Mouse (Mus musculus) cerebellum, postnatal 36 days (tissue): ENCODE results near the gene Clhc1.
"Not testable (repeated sequence)": the region's sequence is repeated elsewhere in the genome, so short reads cannot be mapped to it uniquely, and the experiment has no call there.

ENCODE experiments used
- DNase-seq, 2 experiments: peaks; one replicate each; pipeline ENCODE4 v3.0.0; 2021 to 2022; ENCODE audit warnings: mixed read lengths in 2 of 2

The Clhc1 gene

GRCm38 (mm10) chr11:29547752-29548503 is at the start of gene Clhc1, which contains the start of gene Rps27a:
TSS of gene Clhc1 (plus strand) at chr11:29547950.
TSS of gene Rps27a (minus strand) at chr11:29548109.
- DNase-seq = peak; percentile 94 to 95

GRCm38 (mm10) chr11:29503948-29504893 is 43.5 kb upstream of the Clhc1 start:
- no peak for DNase-seq

GRCm38 (mm10) chr11:29504899-29505625 is 42.7 kb upstream of the Clhc1 start:
- no peak for DNase-seq

- no peak for DNase-seq
These were observed 38.3 kb upstream of the Clhc1 start for GRCm38 (mm10) chr11:29509421-29509820.

GRCm38 (mm10) chr11:29512818-29513535 is 34.8 kb upstream of the Clhc1 start:
- no peak for DNase-seq

GRCm38 (mm10) chr11:29514325-29514681 is 33.4 kb upstream of the Clhc1 start:
- no peak for DNase-seq

- DNase-seq = peak; percentile 79 to 86
These were observed 32.9 kb upstream of the Clhc1 start, which contains the start of gene Prorsd1 for GRCm38 (mm10) chr11:29514682-29515412. TSS of gene Prorsd1 (minus strand) at chr11:29515033.

- DNase-seq = peak; percentile 81 to 82
These were observed 21.6 kb upstream of the Clhc1 start, which contains the start of gene Mtif2 for GRCm38 (mm10) chr11:29525988-29526794. TSS of gene Mtif2 (plus strand) at chr11:29526408.

- no peak for DNase-seq
These were observed 9.5 kb upstream of the Clhc1 start for GRCm38 (mm10) chr11:29538201-29538600.

- DNase-seq = no peak
These were observed 3.4 kb upstream of the Clhc1 start for GRCm38 (mm10) chr11:29544225-29544945.

- DNase-seq = not testable (repeated sequence)
These were observed 2.5 kb upstream of the Clhc1 start for GRCm38 (mm10) chr11:29545150-29545752.

- DNase-seq = not testable (repeated sequence)
These were observed 1.5 kb upstream of the Clhc1 start for GRCm38 (mm10) chr11:29546297-29546696.

GRCm38 (mm10) chr11:29546762-29547161 is 988 bp upstream of the Clhc1 start:
- no peak for DNase-seq

GRCm38 (mm10) chr11:29547249-29547751 is 450 bp upstream of the Clhc1 start:
- DNase-seq = no peak

GRCm38 (mm10) chr11:29548504-29549424 is 1.0 kb downstream of the Clhc1 start:
- DNase-seq = peak in 1 of 2 experiments; percentile 6

GRCm38 (mm10) chr11:29549425-29549778 is 1.7 kb downstream of the Clhc1 start:
- DNase-seq = no peak

- no peak for DNase-seq
These were observed 12.7 kb downstream of the Clhc1 start for GRCm38 (mm10) chr11:29560452-29560851.

GRCm38 (mm10) chr11:29560990-29561389 is 13.2 kb downstream of the Clhc1 start:
- no peak for DNase-seq
